Mouse (Mus musculus) bone marrow, adult 2 months (tissue): ENCODE measurements around the gene Slc24a4.
"Not testable (repeated sequence)": the region's sequence is repeated elsewhere in the genome, so short reads cannot be mapped to it uniquely, and the experiment has no call there.

ENCODE experiments used
- CTCF ChIP-seq: fragments of 200-500 bp; IDR thresholded peaks from 2 replicates; pipeline ENCODE4 v1.5.1; 2011; ENCODE audit warnings: low read length, control low read depth; ENCODE audit not compliant: control insufficient read depth, insufficient read depth
- POLR2A ChIP-seq: fragments of 200-500 bp; IDR thresholded peaks from 2 replicates; pipeline ENCODE4 v1.6.1; 2011; ENCODE audit warnings: low read depth, mild to moderate bottlenecking, control low read depth, low read length, borderline replicate concordance; ENCODE audit not compliant: control insufficient read depth

DNA sequence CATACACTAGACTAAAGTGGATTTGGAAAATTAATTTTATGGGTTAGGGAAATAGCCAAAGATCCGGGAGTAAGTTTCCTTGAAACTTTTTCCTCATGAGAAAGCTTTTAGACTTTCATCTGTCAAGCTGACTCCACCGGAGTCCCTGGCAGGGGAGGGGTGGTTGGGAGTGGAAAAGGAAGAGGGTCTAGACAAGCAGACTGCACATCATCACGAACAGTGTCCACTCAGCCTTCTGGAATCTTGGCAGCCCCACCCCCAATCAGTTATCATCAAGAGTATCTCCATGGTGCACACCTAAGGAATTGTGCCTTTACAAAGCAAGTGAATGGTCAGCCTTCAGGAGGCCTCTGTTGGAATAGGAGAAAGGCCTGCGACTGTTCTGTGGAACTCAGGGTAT is 151.8 kb downstream of the Slc24a4 start:
- not testable (repeated sequence) for TF ChIP-seq CTCF, POLR2A
